Comparison of ENCODE assay signal across 9 mouse cellular contexts in genomic region chr3:56183159-56184133, GRCm38 (mm10). TPM values are rescaled to one million over a fixed set of nuclear protein-coding genes. Genes with fewer than 3 reads are reported as not detected.
DNase-seq lines count a peak whose midpoint lies in the region; ATAC-seq and TF ChIP-seq lines count a peak whose summit lies in the region.
"Had no signal": no experiment of that assay in that cellular context is flagged by ENCODE, and none has a peak within 500 bp of the region (broad histone marks: within the 10 kb centered on the region; RNA-seq: fewer than 3 reads in every experiment).

Gene Nbea (minus strand): TSS chr3:56183701.

- peaks cover 17% of the 10 kb centered on the region for H3K27me3 ChIP-seq in forebrain, embryonic 10.5 days (ENCODE audit: poor library complexity, severe bottlenecking)
- H3K27me3 ChIP-seq in heart, embryonic 12.5 days (replicated peaks): no peaks in the 10 kb centered on the region
- no peaks in the 10 kb centered on the region for H3K27me3 ChIP-seq in kidney, postnatal 0 days (ENCODE audit: insufficient read depth, low read length)
- H3K27me3 ChIP-seq in limb, embryonic 15.5 days: no peaks in the 10 kb centered on the region; the same call in 1 of the 2 replicates

- H3K4me3 ChIP-seq in forebrain, embryonic 10.5 days: peak within 1 kb of the TSS; percentile 91
- H3K4me3 ChIP-seq in heart, embryonic 12.5 days: peak within 1 kb of the TSS; percentile 98
- H3K4me3 ChIP-seq in kidney, postnatal 0 days (replicated peaks; ENCODE audit: low read depth, low read length): peak within 1 kb of the TSS; percentile 93
- peak within 1 kb of the TSS; percentile 91 for H3K4me3 ChIP-seq in limb, embryonic 15.5 days

- WGBS in forebrain, embryonic 10.5 days: under 1% methylated on average over 114 of the region's 131 CpGs
- 3% methylated on average over 116 of the region's 131 CpGs for WGBS in heart, embryonic 12.5 days
- under 1% methylated on average over 109 of the region's 131 CpGs for WGBS in kidney, postnatal 0 days
- WGBS in limb, embryonic 15.5 days: under 1% methylated on average over 116 of the region's 131 CpGs

- H3K9ac ChIP-seq in heart, embryonic 12.5 days: peak within 1 kb of the TSS; percentile 96
- peak within 1 kb of the TSS; percentile 88 for H3K9ac ChIP-seq in kidney, postnatal 0 days (ENCODE audit: low read depth, low read length)
- peak within 1 kb of the TSS; percentile 90 for H3K9ac ChIP-seq in limb, embryonic 15.5 days

- H3K4me1 ChIP-seq in forebrain, embryonic 10.5 days: peaks cover 32% of the 10 kb centered on the region
- H3K4me1 ChIP-seq in heart, embryonic 12.5 days (replicated peaks): peaks cover 13% of the 10 kb centered on the region
- no peaks in the 10 kb centered on the region for H3K4me1 ChIP-seq in kidney, postnatal 0 days (replicated peaks; ENCODE audit: insufficient read depth, low read length)
- H3K4me1 ChIP-seq in limb, embryonic 15.5 days: peaks cover 15% of the 10 kb centered on the region

- ATAC-seq in heart, embryonic 12.5 days (ENCODE audit: insufficient number of reproducible peaks, low FRiP score): peak; percentile 87
- ATAC-seq in kidney, postnatal 0 days (replicated peaks; ENCODE audit: low FRiP score, low read depth): peak; percentile 84
- peak; percentile 75 for ATAC-seq in limb, embryonic 15.5 days (ENCODE audit: insufficient number of reproducible peaks, low FRiP score, low TSS enrichment, low read depth)

- peak within 1 kb of the TSS; percentile 98 for H3K4me2 ChIP-seq in heart, embryonic 12.5 days
- H3K4me2 ChIP-seq in kidney, postnatal 0 days (ENCODE audit: low read length): peak within 1 kb of the TSS; percentile 89
- H3K4me2 ChIP-seq in limb, embryonic 15.5 days: peak within 1 kb of the TSS; percentile 95

- H3K27ac ChIP-seq in forebrain, embryonic 10.5 days: peak within 1 kb of the TSS; percentile 97
- H3K27ac ChIP-seq in heart, embryonic 12.5 days (ENCODE audit: poor library complexity, severe bottlenecking): peak within 1 kb of the TSS; percentile 91
- H3K27ac ChIP-seq in kidney, postnatal 0 days: peak within 1 kb of the TSS; percentile 64
- H3K27ac ChIP-seq in limb, embryonic 15.5 days: peak within 1 kb of the TSS; percentile 91

- peak; percentile 53; the same call in 1 of the 2 replicates for TF ChIP-seq CTCF in kidney, postnatal 0 days (IDR thresholded peaks at IDR 0.05; ENCODE audit: low read depth)

- peak; percentile 70 for DNase-seq in 3T3-L1 (ENCODE audit: low read depth, low spot score)
- peak; percentile 69 for DNase-seq in brain, embryonic 18.5 days (ENCODE audit: low read depth, low spot score)
- peak; percentile 81 for DNase-seq in forebrain, embryonic 10.5 days (ENCODE audit: extremely low spot score, low spot score)
- peak; percentile 86 for DNase-seq in kidney, postnatal 0 days (ENCODE audit: low spot score)
- DNase-seq in neural tube, embryonic 10.5 days (ENCODE audit: extremely low spot score, low spot score): peak; percentile 88
- DNase-seq in telencephalon, adult 2 months (ENCODE audit: low read depth, low spot score): peak; percentile 64

- H3K9me3 ChIP-seq in forebrain, embryonic 10.5 days: no peaks in the 10 kb centered on the region
- H3K9me3 ChIP-seq in heart, embryonic 12.5 days (replicated peaks): no peaks in the 10 kb centered on the region
- no peaks in the 10 kb centered on the region for H3K9me3 ChIP-seq in kidney, postnatal 0 days (replicated peaks; ENCODE audit: low read length)
- no peaks in the 10 kb centered on the region for H3K9me3 ChIP-seq in limb, embryonic 15.5 days

- no peaks in the 10 kb centered on the region for H3K36me3 ChIP-seq in forebrain, embryonic 10.5 days (replicated peaks)
- H3K36me3 ChIP-seq in heart, embryonic 12.5 days: no peaks in the 10 kb centered on the region
- no peaks in the 10 kb centered on the region for H3K36me3 ChIP-seq in kidney, postnatal 0 days (ENCODE audit: insufficient read depth, low read length)
- H3K36me3 ChIP-seq in limb, embryonic 15.5 days: no peaks in the 10 kb centered on the region
- H3K36me3 ChIP-seq: G1E had no signal

RNA-seq across cellular contexts. Expression of gene Nbea, which starts in this region (rescaled TPM):
- 6.5 and 8.2 TPM in 2 replicates for polyA plus RNA-seq in forebrain, embryonic 10.5 days (2016; fragmentation: Nextera tagmentation; extraction: Ambion mirVana)
- 10.8 and 12.9 TPM in 2 replicates for polyA plus RNA-seq in heart, embryonic 12.5 days (2016; fragmentation: Nextera tagmentation; extraction: Ambion mirVana)
- 8.5 and 8.6 TPM in 2 replicates for polyA plus RNA-seq in kidney, postnatal 0 days (2015; fragmentation: Nextera tagmentation; extraction: Ambion mirVana)
- polyA plus RNA-seq in limb, embryonic 15.5 days (2015; fragmentation: Nextera tagmentation; extraction: Ambion mirVana): 8.8 and 13.2 TPM in 2 replicates
- polyA plus RNA-seq: G1E had no signal

Comparison
In these comparisons a context has a peak if more than half of its experiments do, and no peak if none do; other contexts are left out.
1. Peak in every context shown above with its lines: DNase-seq, ATAC-seq, H3K4me3 ChIP-seq and H3K27ac ChIP-seq.